Mouse (Mus musculus): ENCODE results near the gene Tspan31. TPM values are rescaled to one million over a fixed set of nuclear protein-coding genes. Genes with fewer than 3 reads are reported as not detected.

Gene Tspan31
- polyA plus RNA-seq, 1 experiment from 2014 or later = 110 TPM

GRCm38 (mm10) chr10:127056490-127056889 lies 13.6 kb downstream of the Tspan31 start:
- H3K27ac ChIP-seq (ENCODE audit: low read length) = no peak overlapping the region
- no peak for ATAC-seq
- no peak overlapping the region for H3K4me2 ChIP-seq (ENCODE audit: low read length)
- 90% methylated on average over 20 of the region's 20 CpGs for WGBS
- peaks cover 21% of the 10 kb centered on the region for H3K4me1 ChIP-seq (ENCODE audit: control insufficient read depth, insufficient read depth, low read length)
- no peak overlapping the region for H3K9ac ChIP-seq (ENCODE audit: low read depth, low read length)
- peaks cover 5% of the 10 kb centered on the region for H3K27me3 ChIP-seq (ENCODE audit: control insufficient read depth, insufficient read depth, low read depth, low read length)
- H3K36me3 ChIP-seq (ENCODE audit: control insufficient read depth, insufficient read depth, low read length) = peaks cover 30% of the 10 kb centered on the region
- no peaks in the 10 kb centered on the region for H3K9me3 ChIP-seq (replicated peaks; ENCODE audit: control insufficient read depth, low read length, poor library complexity, severe bottlenecking)
- no peak overlapping the region for H3K4me3 ChIP-seq (ENCODE audit: low read depth, low read length)

GRCm38 (mm10) chr10:127055406-127055805 lies 14.7 kb downstream of the Tspan31 start:
- no peak overlapping the region for H3K4me3 ChIP-seq (ENCODE audit: low read depth, low read length)
- WGBS = 88% methylated on average over 8 of the region's 8 CpGs
- H3K27ac ChIP-seq (ENCODE audit: low read length) = no peak overlapping the region
- ATAC-seq = no peak
- H3K4me1 ChIP-seq (ENCODE audit: control insufficient read depth, insufficient read depth, low read length) = peaks cover 18% of the 10 kb centered on the region
- H3K9ac ChIP-seq (ENCODE audit: low read depth, low read length) = no peak overlapping the region
- no peaks in the 10 kb centered on the region for H3K9me3 ChIP-seq (replicated peaks; ENCODE audit: control insufficient read depth, low read length, poor library complexity, severe bottlenecking)
- H3K36me3 ChIP-seq (ENCODE audit: control insufficient read depth, insufficient read depth, low read length) = peaks cover 30% of the 10 kb centered on the region
- peaks cover 16% of the 10 kb centered on the region for H3K27me3 ChIP-seq (ENCODE audit: control insufficient read depth, insufficient read depth, low read depth, low read length)
- H3K4me2 ChIP-seq (ENCODE audit: low read length) = no peak overlapping the region

- Histone ChIP-seq H3K27me3 (ENCODE audit: control insufficient read depth, insufficient read depth, low read depth, low read length) (peaks cover 24% of the 10 kb centered on the region), H3K9ac (ENCODE audit: low read depth, low read length) (no peak overlapping the region), H3K9me3 (replicated peaks; ENCODE audit: control insufficient read depth, low read length, poor library complexity, severe bottlenecking) (no peaks in the 10 kb centered on the region), H3K4me3 (ENCODE audit: low read depth, low read length) (no peak overlapping the region), H3K27ac (ENCODE audit: low read length) (no peak overlapping the region), H3K36me3 (ENCODE audit: control insufficient read depth, insufficient read depth, low read length) (peaks cover 30% of the 10 kb centered on the region), H3K4me2 (ENCODE audit: low read length) (no peak overlapping the region), H3K4me1 (ENCODE audit: control insufficient read depth, insufficient read depth, low read length) (peaks cover 18% of the 10 kb centered on the region)
- no peak for ATAC-seq
- WGBS = 77% methylated on average over 4 of the region's 4 CpGs
Measured at GRCm38 (mm10) chr10:127054646-127055045, 15.4 kb downstream of the Tspan31 start.

- ATAC-seq = no peak
- Histone ChIP-seq H3K4me2 (ENCODE audit: low read length) (no peak overlapping the region), H3K36me3 (ENCODE audit: control insufficient read depth, insufficient read depth, low read length) (peaks cover 11% of the 10 kb centered on the region), H3K9ac (ENCODE audit: low read depth, low read length) (no peak overlapping the region), H3K27me3 (ENCODE audit: control insufficient read depth, insufficient read depth, low read depth, low read length) (peaks cover 43% of the 10 kb centered on the region), H3K9me3 (replicated peaks; ENCODE audit: control insufficient read depth, low read length, poor library complexity, severe bottlenecking) (no peaks in the 10 kb centered on the region), H3K4me3 (ENCODE audit: low read depth, low read length) (no peak overlapping the region), H3K27ac (ENCODE audit: low read length) (no peak overlapping the region), H3K4me1 (ENCODE audit: control insufficient read depth, insufficient read depth, low read length) (peaks cover 5% of the 10 kb centered on the region; the same call in 1 of the 2 replicates)
- 19% methylated on average over 10 of the region's 10 CpGs for WGBS
Measured at GRCm38 (mm10) chr10:127050119-127050474, 20.0 kb downstream of the Tspan31 start.

- H3K9ac ChIP-seq (ENCODE audit: low read depth, low read length) = 0 out of 2 replicates have a peak overlapping the region, but pooled peaks have one; percentile 21
- H3K27ac ChIP-seq (ENCODE audit: low read length) = no peak overlapping the region
- H3K4me3 ChIP-seq (ENCODE audit: low read depth, low read length) = no peak overlapping the region
- peaks cover 5% of the 10 kb centered on the region for H3K36me3 ChIP-seq (ENCODE audit: control insufficient read depth, insufficient read depth, low read length)
- WGBS = 3% methylated on average over 29 of the region's 29 CpGs
- no peak overlapping the region for H3K4me2 ChIP-seq (ENCODE audit: low read length)
- ATAC-seq = no peak
- H3K4me1 ChIP-seq (ENCODE audit: control insufficient read depth, insufficient read depth, low read length) = peaks cover 4% of the 10 kb centered on the region; the same call in 1 of the 2 replicates
- H3K9me3 ChIP-seq (replicated peaks; ENCODE audit: control insufficient read depth, low read length, poor library complexity, severe bottlenecking) = no peaks in the 10 kb centered on the region
- H3K27me3 ChIP-seq (ENCODE audit: control insufficient read depth, insufficient read depth, low read depth, low read length) = peaks cover 43% of the 10 kb centered on the region
Measured at GRCm38 (mm10) chr10:127049395-127050118, 20.5 kb downstream of the Tspan31 start.

- H3K36me3 ChIP-seq (ENCODE audit: control insufficient read depth, insufficient read depth, low read length) = no peaks in the 10 kb centered on the region
- no peak overlapping the region for H3K27ac ChIP-seq (ENCODE audit: low read length)
- ATAC-seq = no peak
- H3K4me3 ChIP-seq (ENCODE audit: low read depth, low read length) = no peak overlapping the region
- peaks cover 4% of the 10 kb centered on the region; the same call in 1 of the 2 replicates for H3K4me1 ChIP-seq (ENCODE audit: control insufficient read depth, insufficient read depth, low read length)
- 5% methylated on average over 35 of the region's 35 CpGs for WGBS
- 0 out of 2 replicates have a peak overlapping the region, but pooled peaks have one; percentile 21 for H3K9ac ChIP-seq (ENCODE audit: low read depth, low read length)
- H3K27me3 ChIP-seq (ENCODE audit: control insufficient read depth, insufficient read depth, low read depth, low read length) = peaks cover 43% of the 10 kb centered on the region
- no peaks in the 10 kb centered on the region for H3K9me3 ChIP-seq (replicated peaks; ENCODE audit: control insufficient read depth, low read length, poor library complexity, severe bottlenecking)
- H3K4me2 ChIP-seq (ENCODE audit: low read length) = no peak overlapping the region
Measured at GRCm38 (mm10) chr10:127048608-127049394, 21.3 kb downstream of the Tspan31 start.

GRCm38 (mm10) chr10:127047954-127048353 lies 22.1 kb downstream of the Tspan31 start, which contains the start of gene Cyp27b1:
TSS of gene Cyp27b1 (plus strand) at chr10:127048250.
- WGBS = 31% methylated on average over 5 of the region's 5 CpGs
- Histone ChIP-seq H3K36me3 (ENCODE audit: control insufficient read depth, insufficient read depth, low read length) (no peaks in the 10 kb centered on the region), H3K4me3 (ENCODE audit: low read depth, low read length) (no peak within 1 kb of the TSS), H3K9me3 (replicated peaks; ENCODE audit: control insufficient read depth, low read length, poor library complexity, severe bottlenecking) (no peaks in the 10 kb centered on the region), H3K4me2 (ENCODE audit: low read length) (no peak within 1 kb of the TSS), H3K4me1 (ENCODE audit: control insufficient read depth, insufficient read depth, low read length) (peaks cover 4% of the 10 kb centered on the region; the same call in 1 of the 2 replicates), H3K27me3 (ENCODE audit: control insufficient read depth, insufficient read depth, low read depth, low read length) (peaks cover 43% of the 10 kb centered on the region), H3K27ac (ENCODE audit: low read length) (no peak within 1 kb of the TSS), H3K9ac (ENCODE audit: low read depth, low read length) (0 out of 2 replicates have a peak within 1 kb of the TSS, but pooled peaks have one; percentile 21)
- no peak for ATAC-seq

- WGBS = 52% methylated on average over 6 of the region's 6 CpGs
- Histone ChIP-seq H3K4me3 (ENCODE audit: low read depth, low read length) (no peak overlapping the region), H3K4me2 (ENCODE audit: low read length) (no peak overlapping the region)
Measured at GRCm38 (mm10) chr10:127043187-127043586, 26.9 kb downstream of the Tspan31 start.

More at GRCm38 (mm10) chr10:127043187-127043586, 26.9 kb downstream of the Tspan31 start:
- Histone ChIP-seq H3K27ac (ENCODE audit: low read length) (no peak overlapping the region), H3K27me3 (ENCODE audit: control insufficient read depth, insufficient read depth, low read depth, low read length) (peaks cover 12% of the 10 kb centered on the region), H3K9me3 (replicated peaks; ENCODE audit: control insufficient read depth, low read length, poor library complexity, severe bottlenecking) (no peaks in the 10 kb centered on the region), H3K9ac (ENCODE audit: low read depth, low read length) (no peak overlapping the region), H3K36me3 (ENCODE audit: control insufficient read depth, insufficient read depth, low read length) (no peaks in the 10 kb centered on the region), H3K4me1 (ENCODE audit: control insufficient read depth, insufficient read depth, low read length) (peaks cover 12% of the 10 kb centered on the region)
- ATAC-seq = no peak
